Mouse (Mus musculus) limb, embryonic 13.5 days (tissue): ENCODE results near the gene Cdc20b. TPM values are rescaled to one million over a fixed set of nuclear protein-coding genes. Genes with fewer than 3 reads are reported as not detected.

Experiments
- ATAC-seq: fragments of 200-750 bp; cut with Nextera tagmentation; 2 replicates; pipeline ENCODE4 v1.8.0; 2017; ENCODE audit warnings: low read depth, moderate number of reproducible peaks, moderate TSS enrichment; ENCODE audit not compliant: low FRiP score
- H3K27ac ChIP-seq: fragments of 300-500 bp; sonication (generic); 2 replicates; pipeline ENCODE4 v1.5.1; 2015; ENCODE audit warnings: inconsistent platforms, mild to moderate bottlenecking, moderate library complexity
- H3K27me3 ChIP-seq: fragments of 300-500 bp; sonication (generic); 2 replicates; pipeline ENCODE4 v1.6.1; 2015; ENCODE audit warnings: mild to moderate bottlenecking, inconsistent platforms
- H3K36me3 ChIP-seq: fragments of 300-500 bp; sonication (generic); 2 replicates; pipeline ENCODE4 v1.6.1; 2015; ENCODE audit warnings: inconsistent platforms, mild to moderate bottlenecking, moderate library complexity
- H3K4me1 ChIP-seq: fragments of 300-500 bp; sonication (generic); 2 replicates; pipeline ENCODE4 v1.6.1; 2015; ENCODE audit warnings: inconsistent platforms
- H3K4me2 ChIP-seq: fragments of 300-500 bp; sonication (generic); replicated peaks from 2 replicates; pipeline ENCODE4 v1.6.1; 2015; ENCODE audit warnings: inconsistent platforms, mild to moderate bottlenecking, moderate library complexity
- H3K4me3 ChIP-seq: fragments of 300-500 bp; sonication (generic); 2 replicates; pipeline ENCODE4 v1.5.1; 2015; ENCODE audit warnings: moderate library complexity, mild to moderate bottlenecking, inconsistent platforms
- H3K9ac ChIP-seq: fragments of 300-500 bp; sonication (generic); 2 replicates; pipeline ENCODE4 v1.6.1; 2015; ENCODE audit warnings: mild to moderate bottlenecking, inconsistent platforms
- H3K9me3 ChIP-seq: fragments of 300-500 bp; sonication (generic); 2 replicates; pipeline ENCODE4 v1.6.1; 2016; ENCODE audit warnings: inconsistent platforms
- WGBS: fragments of 180-500 bp; shearing (Covaris S2); methylation state at CpG from one replicate; pipeline ENCODE4 v1.1.7; 2015; 5-methylcytosine and 5-hydroxymethylcytosine counted together
- polyA plus RNA-seq: library from polyadenylated mRNA; unstranded; fragments of >200 nt; fragmentation: Nextera tagmentation; extraction: Ambion mirVana; gene quantifications from 2 replicates; pipeline ENCODE4 v1.2.1, GENCODE M21; 2015

Cdc20b gene
- polyA plus RNA-seq, 1 experiment from 2014 or later, result not detected

DNA sequence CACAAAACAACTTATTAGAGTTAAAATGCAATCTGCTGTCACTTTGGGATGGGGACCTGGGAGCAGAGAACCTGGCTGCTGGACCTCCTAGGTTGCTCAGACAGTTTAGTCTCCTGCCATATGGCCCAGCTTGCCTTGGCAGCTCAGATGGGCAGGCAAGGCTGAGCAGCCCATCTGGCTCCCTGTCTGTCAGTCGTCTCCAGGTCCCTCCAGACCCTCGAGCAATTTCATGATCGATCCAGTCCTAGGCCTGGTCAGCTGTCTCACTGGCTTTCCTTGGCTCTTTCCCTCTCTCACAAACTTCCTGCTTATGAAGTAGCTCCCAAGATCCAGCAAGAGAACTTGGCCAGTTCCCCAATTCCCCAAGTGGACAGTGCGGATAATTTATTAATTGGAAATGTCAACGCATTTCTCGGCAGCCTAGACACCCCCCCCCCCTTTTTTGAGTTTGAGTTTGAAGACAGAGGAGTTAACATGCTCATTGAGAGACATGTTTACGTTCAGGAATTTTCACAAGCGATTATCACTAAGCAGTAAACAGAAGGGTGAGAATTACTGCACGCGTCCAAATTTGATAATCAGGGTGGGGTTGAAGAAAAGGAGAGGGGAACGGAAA, 532 bp upstream of the Cdc20b start:
- no peak for ATAC-seq
- WGBS, result 2% methylated on average over 11 of the region's 11 CpGs

DNA sequence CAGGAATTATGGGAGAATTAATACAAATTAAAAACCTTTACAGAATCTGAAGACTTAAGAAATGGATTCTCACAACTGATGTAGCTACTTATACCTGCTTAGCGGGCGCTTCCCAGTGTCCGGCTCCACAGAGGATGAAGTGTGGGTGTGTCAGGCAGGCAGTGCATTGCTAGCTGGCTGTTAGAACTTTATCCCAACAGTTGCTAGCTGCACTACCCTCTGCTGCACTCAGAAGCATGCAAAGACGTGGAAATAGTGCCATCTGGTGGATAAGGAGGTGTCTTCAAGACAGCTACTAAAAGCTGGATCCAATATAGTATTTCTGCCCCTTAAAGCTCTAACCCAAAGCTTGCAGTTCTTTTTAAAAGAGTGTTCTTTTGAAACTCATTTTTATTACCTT, 941 bp downstream of the Cdc20b start:
- no peaks in the 10 kb centered on the region for H3K9me3 ChIP-seq
- no peak overlapping the region for H3K9ac ChIP-seq
- H3K4me2 ChIP-seq, result peak overlapping the region; percentile 90
- H3K27ac ChIP-seq, result no peak overlapping the region
- no peaks in the 10 kb centered on the region for H3K36me3 ChIP-seq
- H3K4me1 ChIP-seq, result peaks cover 18% of the 10 kb centered on the region
- H3K27me3 ChIP-seq, result peaks cover 43% of the 10 kb centered on the region
- 0% methylated on average over 4 of the region's 4 CpGs for WGBS
- H3K4me3 ChIP-seq, result peak overlapping the region; percentile 60
- ATAC-seq, result peak; percentile 86

More for the DNA sequence above, 532 bp upstream of the Cdc20b start:
- H3K9ac ChIP-seq, result peak overlapping the region; percentile 73; the same call in 1 of the 2 replicates
- no peaks in the 10 kb centered on the region for H3K9me3 ChIP-seq
- peaks cover 43% of the 10 kb centered on the region for H3K27me3 ChIP-seq
- peak overlapping the region; percentile 60 for H3K4me3 ChIP-seq
- H3K4me1 ChIP-seq, result peaks cover 18% of the 10 kb centered on the region
- H3K4me2 ChIP-seq, result peak overlapping the region; percentile 90
- H3K27ac ChIP-seq, result no peak overlapping the region
- no peaks in the 10 kb centered on the region for H3K36me3 ChIP-seq

DNA sequence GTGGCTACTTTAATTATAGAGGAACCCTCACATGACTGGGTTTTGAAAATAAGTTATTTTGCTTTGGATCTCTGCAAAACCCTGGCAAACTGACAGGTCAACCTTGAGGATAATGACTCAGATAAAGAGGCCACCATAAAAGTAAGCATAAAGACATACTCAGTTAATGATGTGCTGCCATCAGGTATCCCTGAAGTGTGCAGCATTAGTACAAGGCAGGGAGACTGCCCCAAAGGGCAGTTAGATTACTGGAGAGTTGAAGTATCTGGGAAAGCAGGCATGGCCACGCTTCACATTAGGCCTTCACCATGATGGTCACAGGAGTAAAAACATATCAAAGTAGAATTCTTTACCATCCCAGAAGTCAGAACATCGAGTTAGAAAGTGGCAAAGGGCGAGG, 10.0 kb downstream of the Cdc20b start:
- H3K27ac ChIP-seq, result no peak overlapping the region
- 53% methylated on average over 3 of the region's 3 CpGs for WGBS

GRCm38 (mm10) chr13:113045458-113046110, 10.7 kb downstream of the Cdc20b start:
- 10% methylated on average over 18 of the region's 18 CpGs for WGBS
- Histone ChIP-seq H3K9me3 (no peaks in the 10 kb centered on the region), H3K4me1 (peaks cover 11% of the 10 kb centered on the region), H3K9ac (peak overlapping the region; percentile 77), H3K27ac (peak overlapping the region; percentile 85), H3K4me2 (peak overlapping the region; percentile 79), H3K4me3 (peak overlapping the region; percentile 69), H3K36me3 (peaks cover 28% of the 10 kb centered on the region), H3K27me3 (no peaks in the 10 kb centered on the region)
- no peak for ATAC-seq

More for the DNA sequence above, 10.0 kb downstream of the Cdc20b start:
- Histone ChIP-seq H3K4me3 (peak overlapping the region; percentile 69), H3K4me2 (peak overlapping the region; percentile 79), H3K27me3 (no peaks in the 10 kb centered on the region), H3K9me3 (no peaks in the 10 kb centered on the region), H3K4me1 (peaks cover 11% of the 10 kb centered on the region), H3K9ac (peak overlapping the region; percentile 77), H3K36me3 (peaks cover 28% of the 10 kb centered on the region)
- no peak for ATAC-seq

DNA sequence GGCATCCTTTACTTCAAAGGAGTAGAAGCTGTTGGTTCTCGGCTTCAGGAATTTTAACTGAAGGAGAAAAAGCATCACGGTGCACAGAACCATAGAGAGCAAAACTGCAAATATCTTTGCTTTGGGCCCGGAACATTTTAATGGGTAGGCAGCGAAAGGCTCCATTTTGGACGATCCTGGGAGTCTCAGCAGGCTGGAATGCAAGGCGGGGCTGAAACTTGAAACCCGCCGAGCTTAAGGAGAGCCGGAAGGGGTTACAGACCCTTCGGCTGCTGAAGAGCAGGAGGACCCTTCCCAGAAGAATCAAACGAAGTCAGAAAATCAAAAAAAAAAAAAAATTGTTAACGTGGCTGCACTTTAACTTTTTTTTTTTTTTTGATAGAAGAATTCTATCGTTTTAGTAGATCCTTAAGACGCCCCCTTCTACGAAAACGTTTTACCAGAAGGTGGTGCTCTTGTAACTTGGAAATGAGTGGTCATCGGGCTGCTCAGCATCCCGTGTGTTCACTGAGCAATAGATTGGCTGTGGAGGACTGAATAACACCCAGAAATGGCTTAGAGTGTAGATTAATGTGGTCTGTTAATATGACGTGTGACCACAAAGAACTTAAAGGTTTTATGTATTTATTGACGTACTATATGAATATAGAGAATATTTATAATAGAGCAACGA, 11.4 kb downstream of the Cdc20b start, which contains the start of gene Gpx8:
Gene Gpx8, minus strand, starts transcription at position 200 of the 673 bp plus-strand sequence.
- peak within 1 kb of the TSS; percentile 77 for H3K9ac ChIP-seq
- H3K27ac ChIP-seq, result peak within 1 kb of the TSS; percentile 85
- peak; percentile 94 for ATAC-seq
- H3K4me3 ChIP-seq, result peak within 1 kb of the TSS; percentile 69
- no peaks in the 10 kb centered on the region for H3K27me3 ChIP-seq
- peaks cover 25% of the 10 kb centered on the region for H3K36me3 ChIP-seq
- H3K9me3 ChIP-seq, result no peaks in the 10 kb centered on the region
- peak within 1 kb of the TSS; percentile 79 for H3K4me2 ChIP-seq
- 5% methylated on average over 21 of the region's 21 CpGs for WGBS
- peaks cover 11% of the 10 kb centered on the region for H3K4me1 ChIP-seq

DNA sequence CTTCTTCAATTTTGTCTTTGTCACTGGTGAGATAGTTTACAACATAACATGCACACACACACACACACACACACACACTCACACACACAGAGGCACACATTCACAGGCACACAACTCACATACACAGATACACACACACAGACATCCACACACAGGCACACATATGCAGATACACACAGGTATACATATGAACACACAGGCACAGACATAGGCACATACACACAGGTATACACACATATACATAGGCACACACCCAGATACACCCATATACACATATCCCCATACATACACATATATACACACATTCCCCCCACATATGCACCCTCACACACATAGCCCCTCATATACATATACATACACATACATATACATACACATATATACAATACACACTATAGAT, 12.1 kb downstream of the Cdc20b start:
- no peaks in the 10 kb centered on the region for H3K9me3 ChIP-seq
- H3K4me1 ChIP-seq, result peaks cover 11% of the 10 kb centered on the region
- no peak overlapping the region for H3K4me3 ChIP-seq
- H3K36me3 ChIP-seq, result peaks cover 19% of the 10 kb centered on the region
- H3K27me3 ChIP-seq, result no peaks in the 10 kb centered on the region
- H3K27ac ChIP-seq, result no peak overlapping the region
- no peak overlapping the region for H3K9ac ChIP-seq
- H3K4me2 ChIP-seq, result peak overlapping the region; percentile 79; the same call in 1 of the 2 replicates
- ATAC-seq, result peak; percentile 31; the same call in 1 of the 2 replicates

- H3K4me2 ChIP-seq, result no peak overlapping the region
- H3K4me1 ChIP-seq, result peaks cover 11% of the 10 kb centered on the region
- no peak overlapping the region for H3K27ac ChIP-seq
- no peak overlapping the region for H3K9ac ChIP-seq
- no peaks in the 10 kb centered on the region for H3K27me3 ChIP-seq
- H3K4me3 ChIP-seq, result no peak overlapping the region
- H3K9me3 ChIP-seq, result no peaks in the 10 kb centered on the region
- peaks cover 13% of the 10 kb centered on the region for H3K36me3 ChIP-seq
- no peak for ATAC-seq
- 68% methylated on average over 3 of the region's 3 CpGs for WGBS
Measured at GRCm38 (mm10) chr13:113047647-113048046, 12.7 kb downstream of the Cdc20b start.

GRCm38 (mm10) chr13:113054230-113054629, 19.3 kb downstream of the Cdc20b start:
- no peak for ATAC-seq

DNA sequence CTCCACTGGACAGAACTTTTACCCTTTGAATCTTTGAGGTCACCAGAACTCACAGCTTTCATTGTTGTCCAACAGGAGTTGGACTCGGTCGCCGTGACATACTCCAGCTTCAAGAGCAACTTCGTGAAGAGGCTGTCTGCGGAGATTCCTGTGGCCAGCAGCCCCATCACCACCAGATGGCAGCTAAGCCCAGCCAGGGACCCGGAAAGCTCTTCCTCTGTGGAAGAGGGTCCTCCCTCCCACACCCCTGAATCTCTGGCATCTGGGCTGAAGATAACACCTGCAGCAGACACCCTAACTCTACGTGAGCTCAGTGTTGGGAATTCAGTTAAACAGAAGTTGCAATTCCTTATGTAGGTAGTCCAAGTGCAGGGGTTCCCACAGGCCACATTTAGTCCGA, 20.9 kb downstream of the Cdc20b start:
- Histone ChIP-seq H3K4me3 (no peak overlapping the region), H3K9me3 (no peaks in the 10 kb centered on the region), H3K27me3 (no peaks in the 10 kb centered on the region), H3K9ac (no peak overlapping the region), H3K36me3 (no peaks in the 10 kb centered on the region), H3K27ac (no peak overlapping the region), H3K4me1 (no peaks in the 10 kb centered on the region), H3K4me2 (no peak overlapping the region)
- WGBS, result 40% methylated on average over 8 of the region's 8 CpGs
- ATAC-seq, result 0 out of 2 replicates have a peak, but pooled peaks have one; percentile 15

More at GRCm38 (mm10) chr13:113054230-113054629, 19.3 kb downstream of the Cdc20b start:
- Histone ChIP-seq H3K9me3 (no peaks in the 10 kb centered on the region), H3K27me3 (no peaks in the 10 kb centered on the region), H3K4me1 (no peaks in the 10 kb centered on the region), H3K27ac (no peak overlapping the region), H3K4me2 (no peak overlapping the region), H3K9ac (no peak overlapping the region), H3K36me3 (no peaks in the 10 kb centered on the region), H3K4me3 (no peak overlapping the region)
- WGBS, result 93% methylated on average over 8 of the region's 8 CpGs

DNA sequence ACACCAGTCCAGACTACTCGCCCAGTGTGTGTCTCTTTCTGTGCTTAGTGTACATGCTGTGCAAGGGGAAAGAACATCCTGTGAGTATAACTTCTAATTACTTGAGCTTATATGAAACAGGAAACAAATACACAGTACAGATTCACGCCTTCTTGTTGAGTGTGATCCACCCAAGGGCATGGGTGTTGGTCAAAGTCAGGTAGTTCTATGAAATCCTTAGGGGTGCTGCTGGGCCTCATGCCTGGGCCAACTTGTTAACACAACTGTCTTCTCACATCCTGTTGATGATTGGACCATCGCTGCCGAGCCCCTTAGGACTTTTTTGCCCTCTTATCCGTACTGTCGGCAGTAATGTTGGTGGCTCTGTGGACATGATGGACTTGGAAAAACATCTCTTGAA, 26.8 kb downstream of the Cdc20b start:
- no peaks in the 10 kb centered on the region for H3K9me3 ChIP-seq
- no peaks in the 10 kb centered on the region for H3K4me1 ChIP-seq
- no peak for ATAC-seq
- H3K27me3 ChIP-seq, result no peaks in the 10 kb centered on the region
- no peaks in the 10 kb centered on the region for H3K36me3 ChIP-seq
- H3K9ac ChIP-seq, result no peak overlapping the region
- WGBS, result 86% methylated on average over 6 of the region's 6 CpGs
- H3K4me2 ChIP-seq, result no peak overlapping the region
- no peak overlapping the region for H3K4me3 ChIP-seq
- no peak overlapping the region for H3K27ac ChIP-seq

- no peaks in the 10 kb centered on the region for H3K27me3 ChIP-seq
Measured at GRCm38 (mm10) chr13:113064542-113064941, 29.6 kb downstream of the Cdc20b start.

DNA sequence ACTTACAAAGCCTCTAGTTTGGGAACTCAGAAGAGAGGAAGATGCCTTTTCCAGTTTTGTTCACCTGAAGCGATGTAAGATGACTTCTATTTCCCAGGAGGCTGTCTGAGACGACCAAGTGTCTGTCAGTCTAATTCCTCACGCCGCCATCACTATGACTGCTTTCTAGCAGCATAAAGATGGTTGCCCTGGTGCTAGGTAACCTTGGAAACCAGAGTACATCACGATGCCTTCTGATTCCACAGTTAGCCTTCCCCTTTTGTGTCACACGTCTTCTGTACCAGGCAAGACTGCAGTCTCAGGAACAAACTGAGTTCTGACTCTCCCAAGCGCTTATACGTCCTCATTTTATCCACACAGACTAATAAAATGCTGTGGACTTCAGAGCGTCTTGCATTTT, 44.1 kb downstream of the Cdc20b start:
- no peaks in the 10 kb centered on the region for H3K27me3 ChIP-seq
- H3K9me3 ChIP-seq, result no peaks in the 10 kb centered on the region
- H3K4me3 ChIP-seq, result no peak overlapping the region
- ATAC-seq, result no peak
- 83% methylated on average over 9 of the region's 9 CpGs for WGBS
- H3K9ac ChIP-seq, result no peak overlapping the region
- no peak overlapping the region for H3K27ac ChIP-seq
- H3K4me1 ChIP-seq, result no peaks in the 10 kb centered on the region
- H3K4me2 ChIP-seq, result no peak overlapping the region
- no peaks in the 10 kb centered on the region for H3K36me3 ChIP-seq

More at GRCm38 (mm10) chr13:113064542-113064941, 29.6 kb downstream of the Cdc20b start:
- H3K9me3 ChIP-seq, result no peaks in the 10 kb centered on the region
- 88% methylated on average over 9 of the region's 9 CpGs for WGBS
- no peak overlapping the region for H3K27ac ChIP-seq
- no peaks in the 10 kb centered on the region for H3K4me1 ChIP-seq
- H3K4me2 ChIP-seq, result no peak overlapping the region
- H3K9ac ChIP-seq, result no peak overlapping the region
- no peak overlapping the region for H3K4me3 ChIP-seq
- no peaks in the 10 kb centered on the region for H3K36me3 ChIP-seq
- ATAC-seq, result no peak
